Mouse (Mus musculus): ENCODE measurements around the gene Bbs9. TPM values are rescaled to one million over a fixed set of nuclear protein-coding genes. Genes with fewer than 3 reads are reported as not detected.

The Bbs9 gene
- total RNA-seq, 2 experiments from 2014 or later = 8.2 to 9.4 TPM

GRCm38 (mm10) chr9:22593032-22593431 is 117.5 kb downstream of the Bbs9 start:
- intact Hi-C loops (cut with DNase I; ENCODE audit: low total_unique reads) = no loop called here
- DNase-seq = no peak

GRCm38 (mm10) chr9:22596650-22597049 is 121.1 kb downstream of the Bbs9 start:
- DNase-seq = no peak
- intact Hi-C loops (cut with DNase I; ENCODE audit: low total_unique reads) = no loop called here

- DNase-seq = no peak
- intact Hi-C loops (cut with DNase I; ENCODE audit: low total_unique reads) = no loop called here
Observed at GRCm38 (mm10) chr9:22613271-22613824, 137.8 kb downstream of the Bbs9 start.

- intact Hi-C loops (cut with DNase I; ENCODE audit: low total_unique reads) = no loop called here
Observed at GRCm38 (mm10) chr9:22619245-22619644, 143.7 kb downstream of the Bbs9 start.

GRCm38 (mm10) chr9:22624966-22625365 is 149.5 kb downstream of the Bbs9 start:
- intact Hi-C loops (cut with DNase I; ENCODE audit: low total_unique reads) = no loop called here
- peak; percentile 36 for DNase-seq

More at GRCm38 (mm10) chr9:22619245-22619644, 143.7 kb downstream of the Bbs9 start:
- DNase-seq = no peak

GRCm38 (mm10) chr9:22626014-22626413 is 150.5 kb downstream of the Bbs9 start:
- DNase-seq = no peak
- intact Hi-C loops (cut with DNase I; ENCODE audit: low total_unique reads) = no loop called here

GRCm38 (mm10) chr9:22627912-22628311 is 152.4 kb downstream of the Bbs9 start:
- DNase-seq = no peak
- intact Hi-C loops (cut with DNase I; ENCODE audit: low total_unique reads) = no loop called here

GRCm38 (mm10) chr9:22632800-22633485 is 157.4 kb downstream of the Bbs9 start:
- peak; percentile 61 for DNase-seq
- intact Hi-C loops (cut with DNase I; ENCODE audit: low total_unique reads) = no loop called here

- DNase-seq = no peak
- intact Hi-C loops (cut with DNase I; ENCODE audit: low total_unique reads) = no loop called here
Observed at GRCm38 (mm10) chr9:22638502-22638901, 163.0 kb downstream of the Bbs9 start.

- intact Hi-C loops (cut with DNase I; ENCODE audit: low total_unique reads) = no loop called here
- DNase-seq = no peak
Observed at GRCm38 (mm10) chr9:22640683-22641431, 165.3 kb downstream of the Bbs9 start.

- intact Hi-C loops (cut with DNase I; ENCODE audit: low total_unique reads) = no loop called here
- DNase-seq = no peak
Observed at GRCm38 (mm10) chr9:22645844-22646390, 170.4 kb downstream of the Bbs9 start.

- intact Hi-C loops (cut with DNase I; ENCODE audit: low total_unique reads) = no loop called here
- DNase-seq = no peak
Observed at GRCm38 (mm10) chr9:22646461-22646860, 170.9 kb downstream of the Bbs9 start.

- intact Hi-C loops (cut with DNase I; ENCODE audit: low total_unique reads) = no loop called here
Observed at GRCm38 (mm10) chr9:22648163-22648562, 172.6 kb downstream of the Bbs9 start.

GRCm38 (mm10) chr9:22649606-22650005 is 174.1 kb downstream of the Bbs9 start:
- intact Hi-C loops (cut with DNase I; ENCODE audit: low total_unique reads) = no loop called here
- no peak for DNase-seq

More at GRCm38 (mm10) chr9:22648163-22648562, 172.6 kb downstream of the Bbs9 start:
- DNase-seq = no peak

GRCm38 (mm10) chr9:22650781-22651180 is 175.3 kb downstream of the Bbs9 start:
- intact Hi-C loops (cut with DNase I; ENCODE audit: low total_unique reads) = no loop called here
- DNase-seq = no peak

- DNase-seq = no peak
- intact Hi-C loops (cut with DNase I; ENCODE audit: low total_unique reads) = no loop called here
Observed at GRCm38 (mm10) chr9:22651619-22652018, 176.1 kb downstream of the Bbs9 start.

- DNase-seq = no peak
- intact Hi-C loops (cut with DNase I; ENCODE audit: low total_unique reads) = no loop called here
Observed at GRCm38 (mm10) chr9:22654726-22655393, 179.3 kb downstream of the Bbs9 start.

GRCm38 (mm10) chr9:22657216-22657615 is 181.7 kb downstream of the Bbs9 start:
- intact Hi-C loops (cut with DNase I; ENCODE audit: low total_unique reads) = no loop called here
- DNase-seq = no peak

GRCm38 (mm10) chr9:22665155-22665554 is 189.6 kb downstream of the Bbs9 start:
- intact Hi-C loops (cut with DNase I; ENCODE audit: low total_unique reads) = no loop called here
- DNase-seq = no peak

- DNase-seq = no peak
- intact Hi-C loops (cut with DNase I; ENCODE audit: low total_unique reads) = no loop called here
Observed at GRCm38 (mm10) chr9:22672937-22673336, 197.4 kb downstream of the Bbs9 start.
